Mouse (Mus musculus) neutrophil, adult 5-6 weeks (primary cell): Measurements from ENCODE around the gene Pop7. TPM values are rescaled to one million over a fixed set of nuclear protein-coding genes. Genes with fewer than 3 reads are reported as not detected.
A peak's percentile ranks its signal among the peaks of the same experiment; 100 is the strongest.

Source experiments
- ATAC-seq: fragments of 151-379, 151-347 bp; 2 replicates; pipeline ENCODE4 v1.8.0; 2017; ENCODE audit warnings: mild to moderate bottlenecking, moderate TSS enrichment; ENCODE audit not compliant: insufficient number of reproducible peaks, poor library complexity, low FRiP score, severe bottlenecking; ENCODE audit errors: extremely low read depth
- total RNA-seq: library from RNA; stranded (forward); fragments of 200-1000 nt; gene quantifications from 2 replicates; pipeline ENCODE4 v1.2.3, GENCODE M21; 2017

Pop7 gene
- total RNA-seq, 1 experiment from 2014 or later, result 20.0 TPM

DNA sequence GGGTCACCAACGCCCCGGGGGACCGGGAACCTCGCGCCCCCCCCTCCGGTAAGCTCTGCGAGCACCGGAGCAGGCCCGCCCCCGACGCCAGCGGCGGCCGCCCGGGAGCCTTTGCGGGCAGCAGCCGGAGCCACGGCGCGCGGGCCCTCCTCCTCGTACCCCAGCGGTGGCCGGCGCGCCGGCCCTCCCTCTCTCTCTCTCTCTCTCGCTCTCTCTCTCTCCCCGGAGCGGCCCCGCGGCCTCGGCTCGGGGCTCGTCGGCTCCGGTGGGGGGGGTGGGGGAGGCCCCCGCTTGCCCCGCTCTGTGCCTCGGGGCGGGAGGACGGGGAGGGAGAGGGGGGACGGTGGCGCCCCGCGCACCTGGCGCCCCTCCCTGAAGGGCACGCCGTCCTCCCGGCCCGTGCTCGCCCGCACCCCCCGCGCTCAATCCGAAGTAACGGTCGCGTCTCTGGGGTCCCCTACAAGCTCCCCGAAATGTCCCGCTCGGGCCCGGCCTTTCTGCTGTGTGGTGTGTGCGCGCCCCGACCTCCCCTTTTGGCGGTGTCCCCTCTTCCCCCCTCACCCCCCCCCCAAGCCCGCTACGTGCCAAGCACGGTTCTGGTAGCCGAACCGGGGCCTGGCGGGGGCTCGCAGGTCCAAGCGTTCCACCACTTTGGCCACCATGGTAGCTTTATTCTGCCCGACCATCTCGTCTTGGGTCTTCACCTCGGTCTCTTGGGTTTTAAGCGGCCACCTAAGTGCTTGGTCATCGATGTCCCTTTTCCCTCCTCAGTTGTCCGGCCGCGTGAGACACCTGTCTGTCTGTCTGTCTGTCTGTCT is 8.5 kb upstream of the Pop7 start:
- ATAC-seq, result no peak

DNA sequence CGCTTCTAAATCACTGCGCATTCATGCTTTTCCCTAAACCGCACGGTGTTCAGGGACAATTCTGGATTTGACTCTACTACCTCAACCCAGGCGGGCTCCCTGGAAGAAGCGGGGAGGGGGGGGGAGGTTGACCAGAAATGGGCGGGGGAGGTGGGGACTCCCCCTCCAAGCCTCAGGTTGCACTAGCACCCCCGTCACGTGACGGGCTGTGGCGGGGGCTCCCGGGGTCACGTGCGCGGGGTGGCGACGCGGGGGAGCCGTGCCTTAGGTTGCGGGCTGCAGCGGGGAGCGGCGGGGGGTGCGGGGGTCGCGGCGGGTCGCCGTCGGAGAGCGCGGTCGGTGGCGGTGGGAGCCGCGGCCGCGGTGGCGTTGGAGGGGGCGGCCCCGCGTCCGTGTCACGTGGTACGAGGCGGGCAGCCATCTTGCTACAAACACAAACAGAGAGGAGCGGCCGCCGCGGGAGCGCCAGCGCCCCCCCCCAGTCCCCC is 7.7 kb upstream of the Pop7 start:
- ATAC-seq, result peak; percentile 35; the same call in 1 of the 2 replicates

DNA sequence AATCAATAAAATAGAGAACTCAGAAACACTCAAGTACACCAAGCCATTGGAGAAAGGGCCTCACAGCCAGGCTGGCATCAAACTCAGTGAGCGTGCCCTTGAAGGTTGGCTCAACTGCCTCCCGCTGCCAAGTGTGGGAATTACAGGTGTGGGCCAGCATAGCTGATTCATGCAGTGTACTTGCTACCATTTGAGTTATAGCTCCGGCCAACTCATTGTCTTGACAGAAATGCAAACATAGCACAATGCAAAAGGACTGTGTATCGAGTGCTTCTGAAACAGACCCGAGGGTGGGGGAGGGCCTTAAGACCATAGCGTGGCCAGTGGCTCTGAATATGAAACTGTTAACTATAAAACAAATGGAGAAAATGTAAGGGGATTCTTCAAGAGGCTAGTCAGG is 1.7 kb upstream of the Pop7 start:
- no peak for ATAC-seq

DNA sequence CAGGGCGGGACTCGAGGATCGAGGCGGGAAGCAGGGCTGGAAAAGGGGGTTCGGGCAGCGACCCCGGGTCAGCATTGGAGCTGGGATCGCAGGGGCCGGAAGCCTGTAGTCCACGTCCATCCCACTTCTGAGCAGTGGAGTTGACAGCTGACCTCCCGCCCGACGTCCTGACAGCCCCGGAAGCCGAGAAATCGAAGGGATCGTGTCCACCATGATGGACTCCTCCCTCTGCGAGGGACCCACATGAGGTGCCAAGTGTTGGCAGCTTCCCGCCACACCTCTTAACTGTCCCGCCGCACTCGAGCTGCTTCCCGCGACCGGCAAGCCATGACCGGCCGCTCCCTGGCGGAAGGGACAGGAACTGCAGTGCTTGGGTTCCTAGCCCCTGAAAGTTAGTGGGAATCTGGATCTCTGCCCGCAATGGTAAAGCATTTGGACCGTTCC is 371 bp upstream of the Pop7 start:
- ATAC-seq, result peak; percentile 59

DNA sequence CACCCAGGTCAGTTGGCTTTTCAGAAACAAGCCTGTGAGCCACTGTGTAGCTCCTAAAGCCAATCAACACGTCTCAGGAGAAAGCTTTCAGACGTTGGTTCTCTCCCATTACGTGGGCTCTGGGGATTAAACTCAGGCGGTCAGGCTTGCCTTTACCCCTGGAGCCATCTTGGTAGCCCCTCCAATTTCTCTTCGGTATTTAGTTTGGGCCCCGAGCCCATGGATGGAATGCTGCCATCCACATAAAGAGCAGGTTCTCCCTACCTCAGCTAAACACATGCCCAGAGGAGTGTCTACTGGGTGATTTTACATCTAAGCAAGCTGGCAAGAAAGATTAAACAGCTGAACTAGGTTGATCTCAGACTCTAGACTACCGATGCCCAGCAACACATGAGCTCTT is 2.1 kb downstream of the Pop7 start:
- ATAC-seq, result no peak

DNA sequence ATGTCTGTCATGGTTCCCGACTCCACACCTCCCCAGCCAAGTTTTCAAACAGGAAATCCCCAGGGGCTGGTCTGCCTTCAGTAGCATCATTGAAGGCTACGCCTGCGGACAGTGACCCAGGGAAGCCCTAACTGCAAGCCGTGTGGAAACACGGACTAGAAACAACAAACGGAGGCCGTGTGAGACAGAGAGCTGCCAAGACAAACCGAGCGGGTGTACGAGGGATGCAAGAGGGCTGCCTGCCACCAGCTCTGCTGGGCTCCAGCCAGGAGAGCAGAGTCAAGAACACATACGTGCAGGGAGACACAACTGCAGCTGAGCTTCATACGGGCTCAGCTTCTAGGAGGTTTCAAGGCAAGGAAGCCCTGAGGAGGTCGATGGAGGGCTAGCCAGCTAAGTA is 8.5 kb downstream of the Pop7 start:
- ATAC-seq, result no peak

DNA sequence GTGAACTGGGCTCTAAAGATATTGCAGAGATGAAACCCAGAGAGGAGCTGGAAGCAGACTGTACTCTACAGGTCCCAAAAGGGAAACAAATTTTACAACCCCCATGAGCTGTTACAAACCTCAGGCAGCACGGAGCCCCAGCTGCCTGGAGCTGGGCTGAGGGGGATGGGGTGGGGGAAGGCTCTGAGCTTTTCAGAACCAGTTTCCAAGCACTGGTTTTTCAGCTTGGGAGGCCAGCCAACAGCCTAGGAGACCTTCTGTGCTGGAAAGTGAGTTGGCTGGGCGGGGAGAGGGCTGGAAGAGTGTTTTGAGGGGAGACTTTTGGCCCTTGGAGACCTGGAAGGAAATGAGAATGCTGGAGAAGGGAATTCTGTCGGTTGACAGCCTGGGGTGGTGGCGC is 10.8 kb downstream of the Pop7 start:
- no peak for ATAC-seq

DNA sequence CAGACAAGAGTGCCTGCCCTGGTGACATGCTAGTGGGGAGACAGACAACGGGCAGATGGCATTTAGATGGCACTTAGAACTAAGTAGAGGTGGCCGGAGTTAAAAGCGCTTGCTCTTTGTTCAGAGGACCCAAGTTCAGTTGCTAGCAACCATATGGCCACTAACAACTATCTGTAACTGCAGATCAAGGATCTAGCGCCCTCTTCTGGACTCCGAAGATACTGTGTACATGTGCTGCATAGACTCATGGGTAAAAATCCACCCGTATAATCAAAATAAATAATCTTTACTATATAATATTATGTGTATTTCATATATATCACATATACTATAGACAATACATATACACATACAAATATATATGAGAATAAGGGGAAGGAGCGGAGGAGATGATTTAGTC is 14.7 kb downstream of the Pop7 start:
- ATAC-seq, result no peak

DNA sequence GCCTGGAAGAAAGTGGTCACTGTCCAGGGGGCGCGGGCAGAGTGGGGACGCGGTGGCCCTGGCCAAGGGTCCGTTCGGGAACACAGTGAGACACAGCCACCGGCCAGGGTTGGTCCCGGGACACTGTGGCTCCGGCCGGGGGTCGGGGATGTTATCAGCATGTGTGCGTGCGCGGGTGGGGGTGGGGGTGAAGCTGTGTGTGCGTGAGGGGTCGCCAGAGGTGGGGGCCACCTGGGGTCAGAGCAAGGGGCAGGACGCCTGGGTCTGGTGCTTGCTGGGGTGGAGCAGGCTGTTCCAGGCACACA is 16.5 kb downstream of the Pop7 start:
- ATAC-seq, result no peak

DNA sequence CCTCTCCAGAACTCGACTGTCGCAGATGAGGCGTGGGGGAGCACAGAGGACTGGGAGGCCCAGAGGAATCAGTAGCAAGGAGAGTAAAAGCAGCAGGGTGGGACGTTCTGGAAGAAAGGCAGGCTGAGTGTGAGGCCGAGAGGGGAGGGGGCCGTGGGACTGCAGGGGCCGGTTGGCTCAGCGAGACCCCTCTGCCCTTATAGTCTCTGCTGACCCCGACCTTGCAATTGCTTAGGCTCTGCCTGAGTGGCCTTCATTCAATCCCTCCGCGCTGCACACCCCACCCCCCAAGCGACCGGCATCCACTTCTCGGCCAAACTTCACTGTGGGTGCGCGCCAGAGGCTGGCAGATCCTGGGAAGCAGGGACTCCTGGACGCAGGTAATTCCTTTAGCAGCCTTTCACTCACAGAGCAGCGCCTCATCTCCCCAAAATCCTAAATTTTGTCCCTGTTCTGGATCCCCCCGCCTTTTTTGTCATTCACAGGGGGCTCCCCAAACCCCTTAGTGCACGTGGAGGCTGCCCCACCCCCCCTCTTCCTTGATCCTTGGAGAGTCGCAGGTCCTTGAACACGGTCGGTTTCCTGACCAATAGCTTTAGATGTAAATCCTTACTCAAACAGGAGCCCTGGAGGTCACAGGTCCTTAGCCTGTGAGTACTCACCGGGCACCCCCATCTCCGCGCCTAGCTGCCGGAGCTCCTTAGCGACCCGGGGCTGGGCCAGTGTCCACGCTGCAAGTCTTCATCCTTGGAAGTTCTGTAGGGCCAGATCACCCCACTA is 17.1 kb downstream of the Pop7 start:
- ATAC-seq, result no peak

DNA sequence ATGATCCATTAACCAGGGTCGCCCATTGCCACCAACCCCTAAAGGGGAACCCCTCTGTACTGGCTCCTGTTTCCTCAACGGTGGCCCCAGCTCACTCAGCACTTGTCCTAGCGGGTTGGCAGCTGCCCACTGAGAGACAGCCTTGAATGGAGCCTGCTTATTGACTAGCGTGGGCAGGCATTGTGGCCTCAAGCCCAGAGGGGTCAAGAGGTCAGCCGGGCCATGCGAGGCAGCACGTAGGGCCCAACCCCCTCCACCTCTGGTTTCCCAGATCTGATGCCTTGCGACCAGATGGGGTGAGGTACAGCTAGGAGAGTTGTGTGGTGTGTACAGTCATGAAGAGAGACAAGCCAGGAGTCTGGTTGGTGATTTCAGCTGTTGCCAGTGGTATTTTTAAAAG is 20.4 kb downstream of the Pop7 start:
- no peak for ATAC-seq

DNA sequence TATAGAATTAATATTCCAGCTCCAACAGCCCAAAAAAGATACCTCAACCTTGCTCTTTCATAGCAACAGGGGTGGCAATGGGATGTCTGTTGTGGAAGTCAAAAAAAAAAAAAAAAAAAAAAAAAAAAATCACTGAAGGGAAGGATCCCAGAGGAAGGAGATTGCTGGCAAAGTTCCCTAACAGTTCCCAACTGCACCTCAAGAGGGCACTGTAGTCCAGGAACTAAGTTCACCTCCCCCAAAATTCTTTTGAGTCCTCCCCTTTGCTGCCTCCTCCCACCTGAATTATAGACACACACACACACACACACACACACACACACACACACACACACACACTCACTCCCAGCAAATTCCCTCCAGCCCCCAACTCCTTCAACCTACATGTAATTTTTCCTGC is 21.2 kb downstream of the Pop7 start:
- ATAC-seq, result 0 out of 2 replicates have a peak, but pooled peaks have one; percentile 48

DNA sequence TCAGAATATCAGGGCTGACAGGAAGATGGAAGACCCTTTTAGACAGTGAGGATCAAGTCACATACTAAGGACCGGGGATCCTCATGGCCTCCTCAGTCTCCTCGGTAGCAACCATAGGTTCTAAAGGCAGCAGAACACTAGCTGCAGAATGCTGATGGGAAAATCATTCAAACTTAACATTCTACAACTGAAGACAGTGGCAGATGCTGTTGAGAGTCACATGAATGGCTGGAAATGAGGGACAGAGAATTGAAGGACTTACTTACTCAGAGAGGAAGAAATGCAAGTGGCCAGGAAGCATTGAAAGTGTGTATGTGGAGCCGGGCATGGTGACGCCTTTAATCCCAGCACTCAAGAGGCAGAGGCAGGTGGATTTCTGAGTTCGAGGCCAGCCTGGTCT is 25.4 kb downstream of the Pop7 start, which contains the start of gene Zan:
Gene Zan (minus strand): TSS at position 101 of the 400 bp plus-strand sequence.
- ATAC-seq, result no peak

DNA sequence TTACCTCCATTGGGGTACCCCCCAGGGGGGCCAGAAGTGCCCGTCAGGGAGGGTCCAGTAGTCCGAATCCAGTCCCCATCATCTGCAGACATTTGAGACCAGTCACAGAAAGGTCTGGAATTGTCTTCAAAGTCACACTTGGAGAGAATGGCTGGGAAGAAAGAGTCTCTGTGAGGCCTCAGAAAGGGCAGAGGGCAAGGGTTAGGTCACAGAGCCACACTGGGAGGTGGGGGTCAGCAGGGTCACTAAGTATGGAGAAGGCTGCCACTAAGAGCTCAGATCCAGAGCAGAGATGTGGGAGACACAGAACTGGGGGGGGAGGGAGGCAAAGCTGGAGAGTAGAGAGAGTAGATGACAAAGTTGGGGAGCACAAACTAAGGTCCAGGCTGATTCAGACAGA is 28.0 kb downstream of the Pop7 start:
- no peak for ATAC-seq

DNA sequence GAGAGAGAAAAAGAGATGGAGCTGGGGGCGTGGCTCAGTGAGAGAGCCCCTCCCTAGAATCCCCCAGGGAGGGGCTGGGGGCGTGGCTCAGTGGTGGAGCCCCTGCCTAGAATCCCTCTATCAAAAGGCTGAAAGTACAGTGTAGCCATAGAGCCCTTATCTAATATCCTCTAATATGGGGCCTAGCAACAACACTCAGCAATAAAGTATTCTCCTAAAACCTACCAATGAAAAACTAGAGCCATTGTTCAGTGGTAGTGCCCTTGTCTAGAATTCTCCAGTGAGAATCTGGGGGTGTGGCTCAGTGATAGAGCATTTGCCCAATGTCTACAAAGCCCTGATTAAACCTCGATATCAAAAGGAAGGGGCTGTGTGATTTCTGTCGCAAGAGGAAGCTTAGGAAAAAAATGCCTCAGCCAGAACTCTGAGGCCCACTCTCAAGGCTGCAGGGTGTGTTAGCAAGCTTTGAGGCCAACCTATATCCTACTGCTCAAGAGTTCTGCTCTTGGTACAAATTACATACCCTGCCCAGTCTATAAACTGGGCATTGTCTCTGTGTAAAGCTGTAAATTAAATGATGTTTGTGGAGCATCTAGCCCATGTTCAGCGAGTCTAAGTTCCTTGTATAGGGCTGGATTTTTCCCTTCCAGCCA is 29.9 kb downstream of the Pop7 start:
- ATAC-seq, result no peak

DNA sequence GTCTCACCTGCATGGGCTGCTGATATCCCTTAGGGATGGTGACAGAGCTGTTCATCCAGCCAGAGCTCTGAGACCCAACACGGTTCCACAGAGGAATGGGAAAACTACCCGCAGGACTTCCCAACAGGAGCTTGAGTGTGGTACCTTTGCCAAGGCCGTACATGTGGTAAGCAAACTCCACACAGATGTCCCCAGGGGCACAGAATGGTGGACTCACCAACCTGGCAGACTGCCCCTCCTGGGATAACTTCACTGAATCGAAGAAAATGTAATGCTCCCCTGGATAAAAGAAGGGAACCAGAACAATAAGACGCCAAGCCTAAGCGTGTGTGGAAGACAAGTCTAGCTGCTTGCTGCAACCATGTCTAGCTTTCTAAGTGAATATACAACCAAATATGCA is 35.4 kb downstream of the Pop7 start:
- ATAC-seq, result no peak

DNA sequence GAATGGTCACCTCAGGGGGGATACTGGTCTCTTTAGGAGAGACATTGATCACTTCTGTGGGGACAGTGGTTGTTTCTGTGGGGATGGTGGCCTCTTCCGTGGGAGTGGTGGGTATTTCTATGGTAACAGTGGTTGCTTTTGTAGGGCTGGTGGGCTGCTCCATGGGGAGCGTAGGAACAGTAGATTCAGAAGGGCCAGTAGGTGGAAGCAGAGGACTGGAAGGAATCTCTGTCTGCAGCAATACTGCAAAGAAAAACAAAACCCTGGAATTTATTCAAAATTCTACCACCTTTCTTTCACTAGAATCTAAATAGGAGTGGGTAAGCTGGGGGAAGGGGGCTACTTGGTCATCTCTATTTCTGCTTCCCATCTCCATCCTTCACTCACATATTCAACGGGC is 37.3 kb downstream of the Pop7 start:
- ATAC-seq, result no peak

DNA sequence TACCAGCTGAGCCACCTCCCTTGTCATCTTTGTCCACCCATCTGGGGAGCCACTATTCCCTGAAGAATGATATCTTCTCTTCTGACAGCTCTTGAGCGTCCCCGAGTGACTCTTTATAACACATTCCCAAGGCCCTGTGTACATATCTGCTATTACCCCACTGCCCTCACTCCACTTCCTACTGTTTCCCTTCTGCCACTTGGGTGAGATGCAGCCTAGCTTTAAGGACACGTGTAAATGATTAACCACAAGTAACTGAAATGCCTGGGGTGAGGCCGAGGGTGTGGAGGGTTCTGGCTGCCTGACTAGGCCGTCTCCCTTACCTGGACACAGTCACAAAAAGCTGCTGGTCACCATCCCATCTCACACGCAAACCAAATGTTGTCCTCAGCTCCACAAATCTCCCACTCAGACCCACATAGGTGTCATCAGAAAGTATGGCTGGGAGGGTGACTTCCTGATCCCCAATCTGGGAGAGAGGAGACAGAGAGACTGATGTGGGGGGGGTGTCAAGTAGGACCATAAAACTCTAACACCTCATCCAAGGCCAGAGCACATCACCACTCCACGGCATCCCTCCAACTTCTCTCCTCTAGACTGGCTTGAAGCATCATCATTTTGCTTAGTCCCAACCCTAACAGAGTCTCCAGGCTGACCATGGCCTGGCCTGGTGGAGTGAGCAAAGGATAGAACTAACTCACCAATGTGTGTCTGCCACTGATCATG is 46.3 kb downstream of the Pop7 start:
- no peak for ATAC-seq

DNA sequence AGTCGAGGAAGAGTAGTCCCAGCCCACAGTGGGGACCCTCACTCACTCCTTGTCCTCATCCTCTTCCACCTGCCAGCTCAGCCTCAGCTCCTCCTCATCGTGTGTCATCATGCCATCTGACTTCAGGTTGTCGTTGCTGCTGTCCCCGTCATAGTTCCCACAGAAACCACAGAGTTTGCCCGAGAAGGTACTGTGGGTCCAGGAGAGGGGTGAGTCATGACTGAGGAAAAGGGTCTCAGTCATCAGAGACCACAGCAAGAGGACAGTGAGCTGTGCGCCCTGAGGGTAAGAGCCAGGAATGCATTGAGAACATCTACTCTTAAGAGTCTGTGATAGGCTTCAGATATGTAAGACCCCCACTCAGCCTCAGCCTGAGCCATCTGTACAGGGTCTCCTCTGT is 47.1 kb downstream of the Pop7 start:
- ATAC-seq, result no peak
